Mouse (Mus musculus): Measurements from ENCODE around the gene Klk1. TPM values are rescaled to one million over a fixed set of nuclear protein-coding genes. Genes with fewer than 3 reads are reported as not detected.
"Not testable (repeated sequence)": the region's sequence is repeated elsewhere in the genome, so short reads cannot be mapped to it uniquely, and the experiment has no call there.

The Klk1 gene
- polyA plus RNA-seq, 1 experiment = not detected

- H3K27me3 ChIP-seq (ENCODE audit: control insufficient read depth, insufficient read depth, insufficient read length) = no peaks in the 10 kb centered on the region
- TF ChIP-seq MAX (IDR thresholded peaks at IDR 0.05) (no peak), MYOD1 (IDR thresholded peaks at IDR 0.05; ENCODE audit: control insufficient read depth, insufficient read length, low read depth) (no peak), FOSL1 (IDR thresholded peaks at IDR 0.05; ENCODE audit: insufficient read depth, low read length, poor library complexity, severe bottlenecking) (no peak), CTCF (IDR thresholded peaks at IDR 0.05; ENCODE audit: control insufficient read depth, insufficient read depth, insufficient read length) (no peak), MYOG (IDR thresholded peaks at IDR 0.05; ENCODE audit: control insufficient read depth, extremely low read depth, insufficient read length) (no peak), CEBPB (IDR thresholded peaks at IDR 0.05; ENCODE audit: low read depth) (no peak), USF1 (IDR thresholded peaks at IDR 0.05; ENCODE audit: low read depth) (no peak)
- H3K4me3 ChIP-seq (ENCODE audit: insufficient read depth, poor library complexity, severe bottlenecking) = no peak overlapping the region
- H3ac ChIP-seq (ENCODE audit: control insufficient read depth, insufficient read length, low read depth) = no peak overlapping the region
- peaks cover 25% of the 10 kb centered on the region for H3K79me3 ChIP-seq (ENCODE audit: low read depth)
- H3K79me2 ChIP-seq (ENCODE audit: control insufficient read depth, insufficient read depth) = peaks cover 52% of the 10 kb centered on the region
- H3K36me3 ChIP-seq (ENCODE audit: control insufficient read depth, insufficient read depth) = peaks cover 34% of the 10 kb centered on the region
Observed at GRCm38 (mm10) chr7:44249248-44249647, 24.1 kb downstream of the Klk1 start.

- not testable (repeated sequence) for H3ac ChIP-seq (ENCODE audit: control insufficient read depth, insufficient read length, low read depth); H3K27me3 ChIP-seq (ENCODE audit: control insufficient read depth, insufficient read depth, insufficient read length); H3K4me3 ChIP-seq (ENCODE audit: insufficient read depth, poor library complexity, severe bottlenecking)
- peaks cover 48% of the 10 kb centered on the region for H3K79me2 ChIP-seq (ENCODE audit: control insufficient read depth, insufficient read depth)
- peaks cover 34% of the 10 kb centered on the region for H3K36me3 ChIP-seq (ENCODE audit: control insufficient read depth, insufficient read depth)
- H3K79me3 ChIP-seq (ENCODE audit: low read depth) = peaks cover 25% of the 10 kb centered on the region
Observed at GRCm38 (mm10) chr7:44250732-44251275, 25.6 kb downstream of the Klk1 start.

- no peak for TF ChIP-seq FOSL1 (IDR thresholded peaks at IDR 0.05; ENCODE audit: insufficient read depth, low read length, poor library complexity, severe bottlenecking)
- no peak for TF ChIP-seq MAX (IDR thresholded peaks at IDR 0.05)
- no peak for TF ChIP-seq MYOG (IDR thresholded peaks at IDR 0.05; ENCODE audit: control insufficient read depth, extremely low read depth, insufficient read length)
- TF ChIP-seq MYOD1 (IDR thresholded peaks at IDR 0.05; ENCODE audit: control insufficient read depth, insufficient read length, low read depth) = no peak
- no peak for TF ChIP-seq CEBPB (IDR thresholded peaks at IDR 0.05; ENCODE audit: low read depth)
- TF ChIP-seq USF1 (IDR thresholded peaks at IDR 0.05; ENCODE audit: low read depth) = no peak
- Histone ChIP-seq H3K79me2 (ENCODE audit: control insufficient read depth, insufficient read depth) (peaks cover 28% of the 10 kb centered on the region), H3K79me3 (ENCODE audit: low read depth) (peaks cover 10% of the 10 kb centered on the region), H3ac (ENCODE audit: control insufficient read depth, insufficient read length, low read depth) (no peak overlapping the region), H3K4me3 (ENCODE audit: insufficient read depth, poor library complexity, severe bottlenecking) (no peak overlapping the region), H3K27me3 (ENCODE audit: control insufficient read depth, insufficient read depth, insufficient read length) (no peaks in the 10 kb centered on the region), H3K36me3 (ENCODE audit: control insufficient read depth, insufficient read depth) (peaks cover 34% of the 10 kb centered on the region)
Observed at GRCm38 (mm10) chr7:44253023-44253616, 28.0 kb downstream of the Klk1 start.

GRCm38 (mm10) chr7:44254930-44255329, 29.8 kb downstream of the Klk1 start:
- H3K4me3 ChIP-seq (ENCODE audit: insufficient read depth, poor library complexity, severe bottlenecking) = no peak overlapping the region
- no peak overlapping the region for H3ac ChIP-seq (ENCODE audit: control insufficient read depth, insufficient read length, low read depth)
- peaks cover 15% of the 10 kb centered on the region for H3K36me3 ChIP-seq (ENCODE audit: control insufficient read depth, insufficient read depth)
- no peaks in the 10 kb centered on the region for H3K79me3 ChIP-seq (ENCODE audit: low read depth)
- H3K27me3 ChIP-seq (ENCODE audit: control insufficient read depth, insufficient read depth, insufficient read length) = no peaks in the 10 kb centered on the region
- H3K79me2 ChIP-seq (ENCODE audit: control insufficient read depth, insufficient read depth) = peaks cover 10% of the 10 kb centered on the region
- TF ChIP-seq MYOD1 (IDR thresholded peaks at IDR 0.05; ENCODE audit: control insufficient read depth, insufficient read length, low read depth) (no peak), FOSL1 (IDR thresholded peaks at IDR 0.05; ENCODE audit: insufficient read depth, low read length, poor library complexity, severe bottlenecking) (no peak), CEBPB (IDR thresholded peaks at IDR 0.05; ENCODE audit: low read depth) (no peak), MAX (IDR thresholded peaks at IDR 0.05) (no peak), USF1 (IDR thresholded peaks at IDR 0.05; ENCODE audit: low read depth) (no peak), MYOG (IDR thresholded peaks at IDR 0.05; ENCODE audit: control insufficient read depth, extremely low read depth, insufficient read length) (no peak), CTCF (IDR thresholded peaks at IDR 0.05; ENCODE audit: control insufficient read depth, insufficient read depth, insufficient read length) (no peak)

GRCm38 (mm10) chr7:44257278-44257677, 32.1 kb downstream of the Klk1 start, which contains the start of gene Acp4:
TSS of gene Acp4 (minus strand) at chr7:44257378.
- TF ChIP-seq MYOG (IDR thresholded peaks at IDR 0.05; ENCODE audit: control insufficient read depth, extremely low read depth, insufficient read length) (no peak), CEBPB (IDR thresholded peaks at IDR 0.05; ENCODE audit: low read depth) (no peak), MAX (IDR thresholded peaks at IDR 0.05) (no peak), FOSL1 (IDR thresholded peaks at IDR 0.05; ENCODE audit: insufficient read depth, low read length, poor library complexity, severe bottlenecking) (no peak), USF1 (IDR thresholded peaks at IDR 0.05; ENCODE audit: low read depth) (no peak), MYOD1 (IDR thresholded peaks at IDR 0.05; ENCODE audit: control insufficient read depth, insufficient read length, low read depth) (no peak), CTCF (IDR thresholded peaks at IDR 0.05; ENCODE audit: control insufficient read depth, insufficient read depth, insufficient read length) (no peak)
- no peak within 1 kb of the TSS for H3K4me3 ChIP-seq (ENCODE audit: insufficient read depth, poor library complexity, severe bottlenecking)
- peaks cover 14% of the 10 kb centered on the region for H3K27me3 ChIP-seq (ENCODE audit: control insufficient read depth, insufficient read depth, insufficient read length)
- H3K36me3 ChIP-seq (ENCODE audit: control insufficient read depth, insufficient read depth) = peaks cover 6% of the 10 kb centered on the region
- no peaks in the 10 kb centered on the region for H3K79me3 ChIP-seq (ENCODE audit: low read depth)
- no peak within 1 kb of the TSS for H3ac ChIP-seq (ENCODE audit: control insufficient read depth, insufficient read length, low read depth)
- H3K79me2 ChIP-seq (ENCODE audit: control insufficient read depth, insufficient read depth) = no peaks in the 10 kb centered on the region

GRCm38 (mm10) chr7:44260410-44260809, 35.2 kb downstream of the Klk1 start:
- no peak for TF ChIP-seq MYOD1 (IDR thresholded peaks at IDR 0.05; ENCODE audit: control insufficient read depth, insufficient read length, low read depth)
- Histone ChIP-seq H3K27me3 (ENCODE audit: control insufficient read depth, insufficient read depth, insufficient read length) (peaks cover 19% of the 10 kb centered on the region), H3ac (ENCODE audit: control insufficient read depth, insufficient read length, low read depth) (no peak overlapping the region), H3K79me2 (ENCODE audit: control insufficient read depth, insufficient read depth) (no peaks in the 10 kb centered on the region), H3K4me3 (ENCODE audit: insufficient read depth, poor library complexity, severe bottlenecking) (no peak overlapping the region), H3K79me3 (ENCODE audit: low read depth) (no peaks in the 10 kb centered on the region), H3K36me3 (ENCODE audit: control insufficient read depth, insufficient read depth) (no peaks in the 10 kb centered on the region)

Data from C2C12 (cell line).